16 mouse cellular contexts compared by ENCODE assay signal in genomic region chr9:41430391-41431343, GRCm38 (mm10).
A peak's percentile ranks its signal among the peaks of the same experiment; 100 is the strongest.
DNase-seq lines count a peak whose midpoint lies in the region; ATAC-seq lines count a peak whose summit lies in the region.
"Had no signal": no experiment of that assay in that cellular context is flagged by ENCODE, and none has a peak within 500 bp of the region (broad histone marks: within the 10 kb centered on the region; RNA-seq: fewer than 3 reads in every experiment).

No protein-coding gene starts in this region.

- no peaks in the 10 kb centered on the region for H3K27me3 ChIP-seq in forebrain, embryonic 13.5 days
- H3K27me3 ChIP-seq in hindbrain, embryonic 16.5 days (replicated peaks; ENCODE audit: control insufficient read depth, insufficient read depth, low read length), result no peaks in the 10 kb centered on the region
- H3K27me3 ChIP-seq in neural tube, embryonic 14.5 days (ENCODE audit: control insufficient read depth, insufficient read depth, low read length), result no peaks in the 10 kb centered on the region
- H3K27me3 ChIP-seq: embryonic facial prominence, embryonic 15.5 days; limb, embryonic 13.5 days; megakaryocyte, embryonic 14.5 days had no signal

- H3K9me3 ChIP-seq in forebrain, embryonic 13.5 days (replicated peaks), result no peaks in the 10 kb centered on the region
- H3K9me3 ChIP-seq in hindbrain, embryonic 16.5 days (ENCODE audit: control insufficient read depth, low read length), result no peaks in the 10 kb centered on the region
- H3K9me3 ChIP-seq in neural tube, embryonic 14.5 days (ENCODE audit: control insufficient read depth, low read length), result no peaks in the 10 kb centered on the region
- H3K9me3 ChIP-seq: embryonic facial prominence, embryonic 15.5 days; limb, embryonic 13.5 days; megakaryocyte, embryonic 14.5 days had no signal

- DNase-seq in adrenal gland, postnatal 10 days, result peak; percentile 26
- no peak for DNase-seq in adrenal gland, adult 8-10 months
- no peak for DNase-seq in frontal cortex, adult 2 months (ENCODE audit: extremely low spot score in 1 of 2, low spot score in 1 of 2)
- DNase-seq in thymus, postnatal 10 days (ENCODE audit: low spot score in 2 of 2), result no peak
- DNase-seq in layer of hippocampus, postnatal 10 days (ENCODE audit: low spot score in 2 of 2), result no peak
- DNase-seq: cerebellum, postnatal 36 days; kidney, postnatal 14 days; right cerebral cortex, postnatal 4 days; thymus, postnatal 4 days had no signal

- 24% methylated on average over 16 of the region's 16 CpGs for WGBS in forebrain, embryonic 13.5 days
- 34% methylated on average over 16 of the region's 16 CpGs for WGBS in hindbrain, embryonic 16.5 days
- WGBS in neural tube, embryonic 14.5 days, result 42% methylated on average over 16 of the region's 16 CpGs

- H3K4me2 ChIP-seq in forebrain, embryonic 13.5 days, result no peak overlapping the region
- no peak overlapping the region for H3K4me2 ChIP-seq in hindbrain, embryonic 16.5 days (ENCODE audit: low read length)
- no peak overlapping the region for H3K4me2 ChIP-seq in neural tube, embryonic 14.5 days (ENCODE audit: low read depth, low read length)
- H3K4me2 ChIP-seq: embryonic facial prominence, embryonic 15.5 days; limb, embryonic 13.5 days had no signal

- H3K4me3 ChIP-seq in forebrain, embryonic 13.5 days, result no peak overlapping the region
- no peak overlapping the region for H3K4me3 ChIP-seq in hindbrain, embryonic 16.5 days (ENCODE audit: low read length)
- H3K4me3 ChIP-seq in neural tube, embryonic 14.5 days (ENCODE audit: low read depth, low read length), result no peak overlapping the region
- H3K4me3 ChIP-seq: embryonic facial prominence, embryonic 15.5 days; limb, embryonic 13.5 days; megakaryocyte, embryonic 14.5 days had no signal

- H3K36me3 ChIP-seq in forebrain, embryonic 13.5 days (ENCODE audit: poor library complexity, severe bottlenecking), result peaks cover 6% of the 10 kb centered on the region; the same call in 1 of the 2 replicates
- peaks cover 4% of the 10 kb centered on the region; the same call in 1 of the 2 replicates for H3K36me3 ChIP-seq in hindbrain, embryonic 16.5 days (ENCODE audit: control insufficient read depth, insufficient read depth, low read length)
- H3K36me3 ChIP-seq in neural tube, embryonic 14.5 days (ENCODE audit: control insufficient read depth, insufficient read depth, low read length), result peaks cover 3% of the 10 kb centered on the region; the same call in 1 of the 2 replicates
- H3K36me3 ChIP-seq: embryonic facial prominence, embryonic 15.5 days; limb, embryonic 13.5 days had no signal

- peaks cover 27% of the 10 kb centered on the region for H3K4me1 ChIP-seq in forebrain, embryonic 13.5 days
- H3K4me1 ChIP-seq in hindbrain, embryonic 16.5 days (ENCODE audit: control insufficient read depth, insufficient read depth, low read depth, low read length), result peaks cover 12% of the 10 kb centered on the region
- peaks cover 17% of the 10 kb centered on the region for H3K4me1 ChIP-seq in neural tube, embryonic 14.5 days (ENCODE audit: control insufficient read depth, insufficient read depth, low read length)
- H3K4me1 ChIP-seq: embryonic facial prominence, embryonic 15.5 days; limb, embryonic 13.5 days; megakaryocyte, embryonic 14.5 days had no signal

- H3K27ac ChIP-seq in forebrain, embryonic 13.5 days, result peak overlapping the region; percentile 64
- peak overlapping the region; percentile 60 for H3K27ac ChIP-seq in hindbrain, embryonic 16.5 days (ENCODE audit: low read depth, low read length)
- H3K27ac ChIP-seq in neural tube, embryonic 14.5 days (ENCODE audit: low read depth, low read length), result peak overlapping the region; percentile 7; the same call in 1 of the 2 replicates
- H3K27ac ChIP-seq: embryonic facial prominence, embryonic 15.5 days; limb, embryonic 13.5 days had no signal

- no peak overlapping the region for H3K9ac ChIP-seq in forebrain, embryonic 13.5 days
- no peak overlapping the region for H3K9ac ChIP-seq in hindbrain, embryonic 16.5 days (ENCODE audit: low read depth, low read length)
- H3K9ac ChIP-seq in neural tube, embryonic 14.5 days (replicated peaks; ENCODE audit: low read depth, low read length), result no peak overlapping the region
- H3K9ac ChIP-seq: embryonic facial prominence, embryonic 15.5 days; limb, embryonic 13.5 days had no signal

- ATAC-seq in forebrain, embryonic 13.5 days, result peak; percentile 41; the same call in 1 of the 2 replicates
- peak; percentile 61; the same call in 1 of the 2 replicates for ATAC-seq in hindbrain, embryonic 16.5 days
- no peak for ATAC-seq in neural tube, embryonic 14.5 days (ENCODE audit: low read depth)
- ATAC-seq: inflammation-experienced regulatory T-cells, adult 6 months had no signal

Comparison
In these comparisons a context has a peak if more than half of its experiments do, and no peak if none do; other contexts are left out.
1. H3K27ac ChIP-seq: peak in every context shown above with its lines; median percentile 64 in forebrain, embryonic 13.5 days; 60 in hindbrain, embryonic 16.5 days; 7 in neural tube, embryonic 14.5 days.